Mouse (Mus musculus) mouse embryonic stem cell (cell line): ENCODE data around the gene Galntl6.

Experiments used
- in situ Hi-C, 2 experiments: fragments of 300-500 bp; cut with MboI; formaldehyde crosslinking; loops; 1 replicate in 1 of 2; 3 replicates in 1 of 2; pipeline ENCODE4 v1.14.3; 2019 to 2020; ENCODE audit warnings: low sequenced_read_pairs in 2 of 2, low pct_unique_long_range_greater_than_20kb in 1 of 2, mixed read lengths in 1 of 2; ENCODE audit not compliant: unreplicated experiment in 1 of 2

Galntl6 gene

GRCm38 (mm10) chr8:57923130-57923529, 989.3 kb downstream of the Galntl6 start:
- in situ Hi-C loops = no loop called here

- in situ Hi-C loops = no loop called here
Measured at GRCm38 (mm10) chr8:57922214-57923070, 990.0 kb downstream of the Galntl6 start.

- in situ Hi-C loops = no loop called here
Measured at GRCm38 (mm10) chr8:57920326-57920903, 992.0 kb downstream of the Galntl6 start.

DNA sequence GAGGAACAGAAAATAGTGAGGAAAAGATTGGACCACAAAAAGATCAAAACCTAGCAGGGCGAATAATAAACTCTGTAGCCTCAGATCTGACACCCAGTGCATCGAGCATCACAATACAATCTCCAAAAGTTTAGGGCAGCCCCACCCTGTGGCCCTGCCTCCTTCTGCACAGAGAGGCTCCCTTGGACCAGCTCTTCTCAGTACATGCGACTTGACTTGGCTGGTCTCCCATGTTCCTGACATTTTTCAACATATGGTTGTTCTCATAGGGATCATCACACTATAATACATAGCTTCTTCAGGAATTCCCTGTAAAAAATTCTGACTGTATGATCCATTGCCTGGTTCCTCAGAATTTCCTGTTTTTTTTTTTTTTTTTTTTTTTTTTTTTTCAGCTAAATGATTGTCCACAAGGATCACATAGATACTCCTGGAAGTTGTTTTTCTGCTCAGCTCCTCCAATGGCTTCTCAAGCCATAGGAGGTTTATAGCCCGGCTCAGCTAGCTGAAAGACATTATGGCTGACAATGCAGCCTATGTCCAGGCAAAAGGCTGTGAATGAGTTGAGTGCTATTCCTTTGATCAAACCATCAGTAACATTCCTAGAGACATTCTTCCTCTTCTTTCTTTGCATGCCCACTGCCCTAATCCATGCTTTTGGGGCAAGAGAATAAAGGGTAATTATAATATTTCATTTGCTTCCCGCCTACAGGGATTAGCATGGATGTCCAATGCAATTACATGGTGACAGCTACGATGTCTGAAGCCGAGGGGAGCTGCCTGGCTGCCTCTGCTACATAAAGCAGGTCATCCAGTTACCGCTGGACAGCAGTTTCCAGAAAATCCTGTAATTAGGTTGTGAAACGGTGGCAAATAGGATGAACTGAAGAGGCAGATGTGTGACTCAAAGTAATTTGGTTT, 993.5 kb downstream of the Galntl6 start:
- in situ Hi-C loops = no loop called here

- in situ Hi-C loops = no loop called here
Measured at GRCm38 (mm10) chr8:57893360-57893759, 1019.1 kb downstream of the Galntl6 start.

DNA sequence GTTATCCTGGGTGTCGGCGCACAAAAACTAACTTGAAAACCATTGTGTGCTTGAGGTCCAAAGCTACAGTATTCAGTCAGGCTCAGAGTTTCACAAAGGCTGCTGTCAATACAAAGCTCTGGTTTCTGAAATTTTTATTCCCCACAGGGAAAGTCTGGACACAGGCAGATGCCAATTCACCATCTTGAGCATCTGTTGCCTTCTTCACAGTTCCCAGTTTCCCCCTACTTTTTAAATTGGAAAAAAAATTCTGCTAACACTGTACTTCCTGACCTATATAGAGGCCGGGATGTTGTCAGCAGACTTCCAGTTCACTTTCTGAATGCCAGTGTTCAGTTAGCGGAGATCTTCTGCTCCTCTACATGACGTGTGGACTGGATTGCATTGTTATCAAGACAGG, 1020.3 kb downstream of the Galntl6 start:
- in situ Hi-C loops = no loop called here

DNA sequence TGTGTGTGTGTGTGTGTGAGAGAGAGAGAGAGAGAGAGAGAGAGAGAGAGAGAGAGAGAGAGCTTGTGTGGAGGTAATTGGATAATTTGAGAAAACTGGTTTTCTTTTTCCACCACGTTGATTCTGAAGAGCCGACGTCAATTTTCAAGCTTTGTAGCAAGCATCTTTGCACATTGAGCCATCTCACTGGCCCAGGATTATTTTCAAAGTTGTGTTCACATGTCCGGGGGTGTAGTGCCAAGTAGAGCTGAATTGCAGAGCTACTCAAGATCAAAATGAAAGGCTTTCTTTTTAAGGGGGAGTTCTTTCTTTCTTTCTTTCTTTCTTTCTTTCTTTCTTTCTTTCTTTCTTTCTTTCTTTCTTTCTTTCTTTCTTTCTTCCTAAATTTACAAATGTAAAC, 1022.3 kb downstream of the Galntl6 start:
- in situ Hi-C loops = no loop called here

DNA sequence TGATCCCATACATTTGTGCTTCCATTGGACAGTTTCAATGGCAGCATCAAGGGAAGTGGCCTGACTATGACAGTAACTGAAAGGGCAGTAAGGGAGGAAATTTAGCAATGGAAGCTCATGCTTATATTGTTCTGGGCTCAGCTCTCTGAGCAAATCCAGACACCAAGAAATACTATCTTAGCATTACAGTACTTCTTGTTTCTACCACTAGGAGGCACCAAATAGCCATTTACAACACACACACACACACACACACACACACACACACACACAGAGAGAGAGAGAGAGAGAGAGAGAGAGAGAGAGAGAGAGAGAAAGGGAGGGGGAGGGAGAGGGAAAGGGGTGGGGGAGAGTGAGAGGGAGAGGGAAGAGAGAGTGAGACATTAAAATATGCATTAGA, 1023.6 kb downstream of the Galntl6 start:
- in situ Hi-C loops = no loop called here

DNA sequence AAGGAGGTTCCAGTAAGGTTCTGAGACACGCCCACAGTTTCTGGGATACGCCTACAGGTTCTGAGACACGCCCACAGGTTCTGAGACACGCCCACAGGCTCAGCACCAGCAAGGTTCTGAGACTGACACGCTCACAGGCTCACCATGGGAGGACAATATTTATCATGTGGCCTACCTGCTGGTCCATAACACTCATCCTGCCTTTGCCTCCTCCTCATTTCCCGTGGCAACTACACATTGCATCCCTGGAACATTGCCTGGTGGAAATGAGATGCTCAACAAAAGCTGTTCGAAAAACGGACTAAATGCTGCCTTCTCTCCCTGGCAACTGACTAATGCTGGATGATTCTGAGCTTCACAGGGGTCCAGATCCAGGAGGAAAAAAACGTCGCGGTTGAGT, 1033.0 kb downstream of the Galntl6 start:
- in situ Hi-C loops = no loop called here

DNA sequence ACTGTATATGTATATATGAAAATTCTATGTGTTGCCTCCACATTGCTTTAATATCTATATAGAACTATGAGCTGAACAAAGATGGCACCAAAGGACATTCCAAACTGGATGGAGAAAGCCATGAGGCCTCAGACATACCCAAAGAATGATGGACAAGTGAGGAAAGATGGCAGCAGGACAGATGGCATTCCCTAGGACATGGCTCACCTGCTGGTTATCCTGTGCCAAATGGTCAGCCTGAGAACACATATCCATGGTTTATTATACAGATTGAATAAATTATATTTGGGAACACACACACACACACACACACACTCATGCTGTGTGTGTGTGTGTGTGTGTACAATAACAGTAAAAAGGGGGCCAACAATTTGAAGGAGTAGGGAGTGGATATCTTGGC, 1063.4 kb downstream of the Galntl6 start:
- in situ Hi-C loops = no loop called here

DNA sequence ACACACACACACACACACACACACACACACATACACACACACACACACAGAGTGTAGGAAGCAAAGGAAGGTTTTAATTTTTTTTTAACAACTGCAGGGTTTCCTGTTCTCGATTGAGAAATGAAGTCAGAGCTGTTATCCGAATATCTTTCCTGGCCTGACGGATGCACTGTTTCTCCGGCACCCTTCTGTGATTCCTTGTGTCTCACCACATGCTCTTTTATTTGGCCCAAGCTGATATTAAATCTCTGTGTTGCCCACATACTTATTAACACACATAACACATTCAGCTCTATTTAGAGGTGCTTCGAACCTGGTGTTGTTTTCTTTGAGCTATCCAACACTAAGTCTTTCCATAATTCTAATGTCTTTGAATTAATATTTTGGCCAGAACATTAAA, 1069.0 kb downstream of the Galntl6 start:
- in situ Hi-C loops = no loop called here

GRCm38 (mm10) chr8:57842462-57843391, 1069.7 kb downstream of the Galntl6 start:
- in situ Hi-C loops = no loop called here

DNA sequence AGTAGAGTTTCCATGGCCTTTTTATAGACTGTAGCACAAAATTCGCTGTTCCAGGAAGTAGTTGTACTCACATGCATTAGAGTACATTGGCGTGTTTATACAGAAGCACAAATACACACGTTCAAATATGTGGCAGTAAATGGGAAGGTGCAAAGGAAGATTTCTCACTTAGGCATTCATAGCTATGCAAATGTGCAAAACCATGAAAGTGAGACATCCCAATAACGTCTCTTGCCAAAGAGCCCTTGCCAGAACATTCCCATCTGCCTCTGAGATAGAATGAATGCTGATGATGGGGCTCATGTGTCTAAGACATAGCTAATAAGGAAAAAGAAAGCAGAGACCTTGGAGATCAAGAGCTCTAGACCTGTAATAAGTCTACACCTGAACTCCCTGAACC, 1071.0 kb downstream of the Galntl6 start:
- in situ Hi-C loops = no loop called here

GRCm38 (mm10) chr8:57837384-57837783, 1075.1 kb downstream of the Galntl6 start:
- in situ Hi-C loops = no loop called here

- in situ Hi-C loops = no loop called here
Measured at GRCm38 (mm10) chr8:57836981-57837380, 1075.5 kb downstream of the Galntl6 start.

- in situ Hi-C loops = no loop called here
Measured at GRCm38 (mm10) chr8:57836201-57836883, 1076.1 kb downstream of the Galntl6 start.

DNA sequence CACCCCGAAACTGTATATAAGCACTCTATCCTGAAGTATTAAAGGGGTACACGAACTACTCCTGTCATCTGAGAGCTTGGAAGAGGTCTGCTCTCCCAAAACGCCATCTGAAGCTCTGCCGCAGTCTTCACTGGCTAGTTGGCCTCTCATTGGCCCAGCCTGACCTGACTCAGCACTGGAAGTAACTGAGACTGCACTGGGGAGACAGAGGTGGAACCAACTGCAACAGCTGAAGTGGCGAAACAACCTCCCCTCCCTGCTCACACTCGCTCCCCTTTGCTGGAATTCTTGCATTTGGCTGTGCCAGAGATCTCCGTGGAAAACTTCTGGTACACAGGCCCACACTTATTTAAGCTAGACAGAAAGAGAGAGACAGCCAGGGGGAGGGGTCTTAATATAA, 1089.3 kb downstream of the Galntl6 start:
- in situ Hi-C loops = no loop called here

DNA sequence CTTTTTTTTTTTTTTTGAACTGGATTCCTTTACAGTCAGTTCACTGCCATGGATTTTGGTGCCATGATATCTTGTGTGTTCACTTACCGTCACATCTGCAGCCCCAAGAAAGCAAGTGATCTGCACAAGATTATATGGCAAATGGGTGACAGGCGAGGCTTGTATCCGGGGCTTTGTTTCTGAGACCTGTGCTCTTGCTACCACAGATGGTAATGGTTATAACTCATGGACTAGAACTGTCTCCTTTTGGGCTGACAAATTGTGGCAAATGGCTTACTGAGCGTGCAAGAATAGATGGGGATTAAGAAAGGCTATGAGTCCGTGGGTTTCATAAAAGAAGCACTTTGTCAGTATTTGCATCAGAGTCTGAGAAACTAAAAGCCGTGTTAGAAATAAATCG, 1096.4 kb downstream of the Galntl6 start:
- in situ Hi-C loops = no loop called here
